Mouse (Mus musculus) heart, adult 11 months (tissue): Measurements from ENCODE around the gene Rpl24.
"Not testable (repeated sequence)": the region's sequence is repeated elsewhere in the genome, so short reads cannot be mapped to it uniquely, and the experiment has no call there.

Experiments used
- DNase-seq: peaks from one replicate; pipeline ENCODE4 v3.0.0; 2022

Gene Rpl24

DNA sequence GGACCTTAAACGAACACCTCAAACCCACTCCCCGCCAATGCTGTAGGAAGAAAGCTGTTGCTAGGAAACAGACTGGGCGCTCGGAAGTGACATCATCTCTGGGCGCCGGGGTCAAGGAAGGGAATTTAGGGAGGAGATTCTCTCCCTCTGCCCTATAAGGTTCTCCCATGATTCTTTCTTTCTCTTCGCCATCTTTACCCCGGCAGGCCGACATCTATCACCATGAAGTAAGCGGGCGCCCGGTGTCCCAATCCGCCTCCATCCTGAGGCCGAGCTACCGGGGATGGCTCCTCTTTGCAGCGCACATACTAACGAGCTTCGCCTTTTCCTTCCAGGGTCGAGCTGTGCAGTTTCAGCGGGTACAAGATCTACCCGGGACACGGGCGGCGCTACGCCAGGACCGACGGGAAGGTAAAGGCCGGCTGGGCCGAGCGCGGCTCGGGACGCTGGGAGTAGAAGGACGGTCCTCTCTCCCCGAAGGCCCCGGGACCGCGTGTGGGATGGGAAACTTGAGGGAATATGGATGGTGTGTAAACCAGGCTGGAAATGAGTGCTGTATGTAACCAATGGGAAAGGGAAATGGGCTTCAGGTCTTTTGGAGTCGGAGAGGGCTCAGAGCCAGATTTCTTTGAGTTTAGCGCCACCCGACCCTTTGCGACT is at the start of gene Rpl24:
Gene Rpl24 (plus strand): TSS at position 64 of the 660 bp plus-strand sequence.
- peak; percentile 99 for DNase-seq

DNA sequence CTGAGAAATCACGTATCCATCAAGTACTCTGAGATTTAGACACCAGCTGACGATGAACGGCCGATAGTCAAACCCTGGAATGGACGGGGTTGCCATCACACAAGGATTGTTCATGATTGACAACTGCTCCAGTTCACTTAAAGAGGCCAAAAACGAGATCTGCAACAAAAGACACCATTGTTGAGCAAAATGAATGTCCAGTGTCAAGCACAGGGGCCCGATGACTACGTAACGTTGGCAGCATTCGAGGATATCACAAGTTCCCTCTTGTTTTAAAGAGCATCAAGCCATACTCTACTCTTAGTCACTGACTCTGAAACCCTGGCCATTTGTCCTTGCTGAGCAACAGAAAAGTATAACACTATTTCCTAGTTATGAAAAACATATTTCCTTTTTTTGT is 44.0 kb upstream of the Rpl24 start:
- DNase-seq = peak; percentile 28

DNA sequence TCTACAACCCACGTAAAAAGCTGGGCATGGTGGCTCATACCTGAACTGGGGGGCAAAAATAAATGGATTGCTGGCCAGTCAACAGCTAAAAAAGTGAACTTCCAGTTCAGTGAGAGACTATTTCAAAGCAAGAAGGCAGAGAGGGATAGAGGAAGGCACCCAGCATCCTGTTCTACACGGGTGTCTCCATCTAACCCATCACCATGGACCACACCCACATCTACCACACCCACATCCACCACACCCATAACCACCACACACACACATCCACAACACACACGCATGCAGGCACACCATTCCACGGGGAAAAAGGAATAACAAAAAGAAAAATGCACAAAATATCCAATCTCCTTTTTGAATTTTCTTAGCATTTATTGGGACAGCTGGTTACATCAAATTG is 42.1 kb upstream of the Rpl24 start:
- peak; percentile 34 for DNase-seq

DNA sequence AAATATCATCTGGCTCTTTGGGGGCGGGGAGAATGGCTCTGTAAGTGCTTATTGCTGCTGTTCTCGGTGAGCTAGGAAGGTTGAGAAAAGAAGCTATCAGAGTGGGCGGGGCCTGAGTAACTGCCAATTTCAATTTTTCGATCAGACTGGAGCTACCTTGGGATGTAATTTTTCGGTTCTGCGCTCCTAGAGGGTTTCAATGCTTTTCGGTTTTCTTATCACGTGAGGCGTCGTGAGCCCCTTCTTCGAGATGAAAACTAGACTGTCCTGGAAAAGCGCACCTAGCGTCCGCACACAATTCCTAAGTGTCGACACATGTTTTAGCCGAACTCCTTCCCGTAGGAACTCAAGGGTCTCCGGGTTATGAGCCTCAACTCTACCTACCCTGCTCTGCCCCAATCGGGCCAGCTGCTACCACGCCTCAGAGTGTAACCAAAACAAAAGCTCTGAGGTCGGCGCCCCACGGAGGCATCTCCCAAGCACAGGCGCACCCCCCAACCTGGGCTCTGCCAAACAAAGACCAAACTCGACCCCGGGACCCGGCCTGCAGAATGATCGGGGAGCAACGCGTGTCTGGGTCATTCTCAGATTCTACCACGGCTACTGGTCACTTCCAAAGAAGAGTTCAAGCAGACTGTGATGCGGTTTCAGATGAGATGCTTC is 32.3 kb upstream of the Rpl24 start:
- no peak for DNase-seq

DNA sequence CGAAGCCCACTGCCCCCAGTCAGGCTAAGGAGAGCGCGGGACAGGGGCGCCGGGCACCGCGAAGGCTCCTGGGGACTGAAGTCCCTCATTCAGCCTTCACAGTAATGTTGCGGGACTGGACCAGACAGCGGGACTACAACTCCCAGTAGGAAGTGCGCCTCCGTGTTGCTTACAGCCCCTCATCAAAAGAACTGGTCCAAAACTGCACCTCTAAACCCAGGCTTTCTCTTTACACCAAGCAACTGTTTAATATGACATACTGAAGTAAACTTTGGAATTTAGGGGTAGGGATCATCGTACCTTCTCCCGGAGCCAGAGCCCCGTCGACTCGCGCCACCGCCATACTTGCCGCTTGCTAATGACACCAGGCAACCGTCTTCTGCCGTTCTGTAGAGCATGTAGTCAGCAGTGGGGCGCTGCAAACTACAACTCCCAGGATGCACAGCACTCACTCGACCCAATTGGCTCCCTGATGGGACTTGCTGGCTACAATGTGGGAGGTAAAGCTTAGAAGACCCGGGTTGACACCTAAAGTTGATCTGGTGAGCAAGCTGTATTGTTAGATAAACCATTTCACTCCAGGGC is 31.5 kb upstream of the Rpl24 start, which contains the start of gene Cep97:
Gene Cep97 (minus strand): TSS at position 403 of the 585 bp plus-strand sequence.
- DNase-seq = peak; percentile 100

DNA sequence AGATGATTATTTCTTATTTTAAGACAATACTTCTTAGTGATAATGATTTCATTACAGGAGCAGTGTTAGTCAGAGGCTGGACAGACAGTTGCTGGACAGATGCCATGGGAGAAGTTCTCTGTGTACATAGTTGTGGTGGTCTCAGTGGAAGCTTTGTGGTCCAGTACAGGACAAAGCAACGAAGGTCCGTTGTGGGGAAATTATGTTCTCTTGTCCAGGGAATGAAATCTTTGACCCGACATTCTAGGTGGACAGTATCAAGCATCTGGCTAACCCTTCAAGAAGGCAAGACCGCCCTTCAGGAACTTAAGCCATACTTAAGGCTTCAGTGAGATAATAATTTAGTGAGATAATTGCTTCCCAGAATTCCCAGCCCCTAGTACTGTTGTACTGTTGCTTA is 27.3 kb upstream of the Rpl24 start:
- DNase-seq = peak; percentile 55

DNA sequence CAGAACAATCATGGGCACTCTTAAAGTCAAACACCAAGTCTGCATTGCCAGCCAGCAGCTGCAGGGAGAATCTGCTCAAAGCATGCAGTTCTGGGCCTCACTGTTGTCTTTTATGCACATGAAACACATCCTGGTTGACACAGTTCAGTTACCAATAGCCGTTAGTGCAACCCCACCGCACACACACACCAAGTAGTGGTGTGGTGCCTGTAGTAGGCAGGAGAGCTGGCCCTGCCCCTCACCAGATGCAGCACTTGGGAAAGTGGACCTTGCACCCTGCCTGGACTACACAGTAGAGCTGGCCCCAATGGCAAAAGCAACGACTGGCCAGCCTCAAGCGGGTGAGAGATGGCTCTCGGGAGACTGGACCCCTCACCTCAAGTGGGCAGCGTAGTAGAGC is 26.4 kb upstream of the Rpl24 start:
- DNase-seq = peak; percentile 83

DNA sequence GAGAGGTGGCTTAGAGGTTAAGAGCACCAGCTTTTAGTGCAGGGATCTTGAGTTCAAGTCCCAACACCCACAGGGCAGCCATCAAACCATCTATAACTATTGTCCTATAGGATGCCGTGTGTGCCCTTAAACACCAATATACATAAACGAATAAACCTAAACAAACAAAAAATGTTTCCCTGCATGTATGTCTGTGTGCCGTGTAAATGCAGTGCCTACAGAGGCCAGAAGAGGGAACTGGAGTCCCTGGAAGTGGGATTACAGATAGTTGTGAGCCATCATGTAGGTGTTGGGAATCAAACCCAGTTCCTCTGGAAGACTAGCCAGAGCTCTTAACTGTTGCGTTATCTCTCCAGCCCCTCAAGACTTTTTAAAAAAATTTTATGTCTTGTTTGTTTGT is 25.3 kb upstream of the Rpl24 start:
- DNase-seq = peak; percentile 44

DNA sequence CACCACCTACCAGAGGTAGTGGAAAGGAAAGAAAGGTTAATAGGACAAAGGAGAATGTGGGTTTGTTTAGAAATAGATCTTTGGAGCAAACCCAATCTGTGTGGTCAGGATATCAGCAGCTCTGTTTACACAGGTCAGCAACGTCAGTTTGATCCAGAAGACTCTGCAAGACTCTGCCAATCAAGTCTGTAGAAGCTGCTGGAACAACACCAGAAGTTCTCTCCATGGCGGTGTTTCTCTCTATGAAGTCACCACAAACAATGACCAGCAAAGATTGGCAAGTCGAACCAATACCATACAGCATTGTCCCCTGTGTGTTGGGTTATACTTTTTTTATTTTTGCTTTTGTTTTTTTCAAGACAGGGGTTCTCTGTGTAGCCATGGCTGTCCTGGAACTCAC is 18.8 kb upstream of the Rpl24 start:
- DNase-seq = peak; percentile 27

DNA sequence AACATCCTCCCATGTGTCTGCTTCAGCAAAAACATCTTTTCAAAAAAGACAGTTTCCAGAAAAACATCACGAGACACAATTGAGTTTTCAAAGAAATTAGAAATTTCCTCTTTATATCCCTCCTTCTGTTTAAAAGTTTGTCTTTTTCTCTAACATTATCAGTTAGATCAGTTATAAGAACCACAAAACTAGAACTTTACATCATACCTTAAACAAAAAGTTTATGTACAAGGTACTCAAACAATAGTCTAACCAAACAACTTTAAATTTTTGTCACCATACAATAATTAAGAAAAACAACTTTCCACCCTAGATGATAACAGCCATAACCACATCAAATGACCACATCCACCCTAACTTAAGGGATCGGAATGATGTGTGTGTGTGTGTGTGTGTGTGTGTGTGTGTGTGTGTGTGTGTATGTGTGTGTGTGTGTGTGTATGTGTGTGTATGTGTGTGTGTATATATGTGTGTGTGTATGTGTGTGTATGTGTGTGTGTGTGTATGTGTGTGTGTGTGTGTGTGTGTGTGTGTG is 18.1 kb upstream of the Rpl24 start:
- DNase-seq = not testable (repeated sequence)

DNA sequence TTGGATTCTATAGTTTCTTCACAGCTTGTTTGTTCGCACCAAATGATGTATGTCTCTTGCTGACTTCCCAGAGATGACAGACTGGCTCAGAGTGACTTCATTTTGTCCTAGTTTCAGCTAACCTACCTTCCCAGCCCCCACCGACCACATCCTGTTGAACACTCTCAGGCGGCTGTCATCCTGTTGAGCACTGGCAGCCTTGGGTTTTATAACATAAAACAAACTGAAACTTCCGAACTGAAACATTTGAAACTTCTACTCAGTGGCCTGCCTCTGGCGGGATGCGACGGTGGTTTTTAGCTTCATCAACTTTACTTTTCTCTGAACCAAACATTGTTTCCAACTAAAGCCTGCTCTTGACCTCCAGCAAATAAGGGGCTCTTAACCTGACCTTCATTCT is 17.1 kb upstream of the Rpl24 start:
- DNase-seq = peak; percentile 86

DNA sequence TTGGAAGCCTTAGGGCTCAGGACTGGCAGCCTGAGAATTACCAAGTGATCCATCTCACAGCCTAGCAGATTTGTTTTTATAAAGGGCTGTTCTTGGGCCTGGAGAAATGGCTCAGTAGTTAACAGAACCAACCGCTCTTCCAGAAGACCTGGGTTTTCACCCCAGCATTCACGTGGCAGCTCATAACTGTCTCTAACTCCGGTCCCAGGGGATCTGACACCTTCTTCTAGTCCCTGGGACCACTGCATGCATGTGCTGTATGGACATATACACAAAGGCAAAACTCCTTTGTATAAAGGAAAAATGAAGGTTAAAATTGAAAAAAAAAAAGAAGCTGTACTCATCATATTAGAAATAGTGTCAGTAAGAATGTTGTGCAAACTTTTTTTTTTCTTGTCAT is 15.6 kb upstream of the Rpl24 start:
- DNase-seq = peak; percentile 86

DNA sequence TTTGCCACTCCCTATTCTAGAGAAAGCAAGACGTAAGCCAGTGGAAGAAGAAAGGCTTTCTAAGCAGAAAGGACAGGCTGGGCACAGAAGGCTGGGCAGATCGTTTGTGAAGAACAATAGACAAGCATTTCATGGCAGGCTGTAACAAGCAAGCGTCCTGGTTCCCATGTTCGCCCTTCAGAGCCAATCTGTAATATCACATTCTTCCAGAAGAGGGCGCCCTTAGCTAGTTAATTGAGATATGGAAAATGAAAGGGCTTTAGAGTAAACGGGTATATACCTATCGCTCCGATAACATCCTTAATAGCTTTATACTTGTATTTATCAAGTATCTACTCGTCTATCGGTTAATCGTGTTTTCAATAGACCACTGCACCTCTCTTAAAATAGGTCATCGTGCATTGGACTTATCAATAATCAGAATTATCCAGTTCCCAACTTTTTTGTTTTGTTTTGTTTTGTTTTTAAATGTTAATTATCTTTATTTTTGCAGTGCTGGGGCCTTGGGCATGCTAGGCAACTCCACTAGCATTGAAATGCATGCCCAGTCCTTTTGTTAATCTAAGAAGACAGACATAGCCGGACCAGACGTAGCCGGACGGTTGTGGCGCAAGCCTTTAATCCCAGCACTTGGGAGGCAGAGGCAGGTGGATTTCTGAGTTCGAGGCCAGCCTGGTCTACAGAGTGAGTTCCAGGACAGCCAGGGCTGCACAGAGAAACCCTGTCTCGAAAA is 15.0 kb upstream of the Rpl24 start:
- DNase-seq = peak; percentile 86

DNA sequence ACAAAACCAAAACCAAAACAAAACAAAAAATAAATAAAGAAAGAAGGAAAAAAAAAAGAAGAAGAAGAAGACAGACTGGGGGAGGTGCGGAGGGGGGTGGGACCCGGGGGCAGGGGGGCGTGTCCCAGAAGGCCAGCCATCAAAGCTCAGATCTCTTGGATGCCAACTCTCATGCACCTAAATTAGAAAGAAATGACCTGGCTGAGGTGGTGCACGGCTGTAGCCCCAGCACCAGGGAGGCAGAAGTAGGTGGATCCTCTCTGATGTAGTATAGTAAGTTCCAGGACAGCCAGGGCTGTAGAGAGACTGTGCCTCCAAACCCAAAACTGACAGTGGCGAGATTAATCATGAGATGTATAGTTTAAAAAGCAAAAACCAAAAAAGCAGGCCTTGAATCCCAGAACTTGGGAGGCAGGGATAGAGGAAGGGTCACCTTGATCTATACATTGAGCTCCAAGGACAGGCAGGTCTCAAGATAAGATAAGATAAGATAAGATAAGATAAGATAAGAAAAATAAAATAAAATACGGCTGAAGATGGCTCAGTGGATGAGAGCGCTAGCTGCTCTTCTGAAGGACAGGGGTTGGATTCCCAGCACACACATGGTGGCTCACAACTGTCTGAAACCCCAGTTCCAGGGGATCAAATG is 14.3 kb upstream of the Rpl24 start:
- DNase-seq = peak; percentile 53

DNA sequence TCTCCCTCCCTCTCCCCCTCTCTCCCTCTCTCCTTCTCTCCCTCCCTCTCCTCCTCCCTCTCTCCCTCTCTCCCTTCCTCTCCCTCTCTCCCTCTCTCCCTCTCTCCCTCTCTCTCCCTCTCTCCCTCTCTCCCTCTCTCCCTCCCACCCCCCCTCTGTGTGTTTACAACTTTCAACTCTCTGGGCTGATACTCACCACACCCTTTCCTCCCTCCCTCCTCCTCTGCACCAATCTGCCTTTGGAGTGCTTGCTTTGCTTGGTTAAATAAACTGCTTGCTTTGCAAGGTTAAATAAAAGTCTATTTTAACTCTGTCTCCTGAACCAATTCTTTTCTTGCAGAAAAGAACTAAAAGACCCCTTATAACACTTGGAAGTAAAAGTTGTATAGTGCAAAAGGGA is 13.3 kb upstream of the Rpl24 start:
- DNase-seq = no peak

DNA sequence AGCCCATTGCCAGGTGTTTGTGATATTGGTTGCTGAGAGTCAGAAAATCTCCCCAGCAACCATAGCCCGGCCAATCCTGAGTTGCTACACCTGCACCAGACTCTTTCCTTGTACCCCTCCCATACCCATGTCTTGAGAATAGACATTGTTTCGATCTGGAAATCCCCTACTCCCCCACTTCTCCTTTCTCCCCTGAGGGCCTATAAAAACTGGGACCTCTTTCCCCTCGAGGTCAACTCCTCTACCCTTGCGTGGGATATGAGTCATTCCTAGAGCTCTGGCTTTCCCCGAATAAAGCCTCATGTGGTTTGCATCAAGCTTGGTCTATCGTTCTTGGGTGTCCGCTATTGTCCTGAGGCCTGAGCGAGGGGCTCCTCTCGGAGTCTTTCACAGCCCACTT is 11.9 kb upstream of the Rpl24 start:
- DNase-seq = not testable (repeated sequence)

DNA sequence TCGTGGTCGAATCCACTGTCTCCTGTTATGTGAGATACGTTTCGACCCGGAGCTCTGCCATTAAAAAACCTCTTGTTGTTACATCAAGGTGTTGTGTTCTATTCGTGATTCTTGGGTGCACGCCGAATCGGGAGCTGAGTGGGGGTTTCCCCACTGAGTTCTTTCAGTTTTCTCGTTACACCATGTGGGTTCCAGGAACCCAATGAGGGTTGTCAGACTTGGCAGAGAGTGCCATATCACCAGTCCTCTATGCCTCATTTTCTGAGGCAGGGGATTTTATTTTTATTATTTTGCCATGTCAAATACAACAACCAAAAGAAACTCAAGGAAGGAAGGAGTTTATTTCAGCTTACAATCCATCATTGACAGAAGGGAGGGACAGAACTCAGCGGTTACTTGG is 3.0 kb upstream of the Rpl24 start:
- peak; percentile 25 for DNase-seq

DNA sequence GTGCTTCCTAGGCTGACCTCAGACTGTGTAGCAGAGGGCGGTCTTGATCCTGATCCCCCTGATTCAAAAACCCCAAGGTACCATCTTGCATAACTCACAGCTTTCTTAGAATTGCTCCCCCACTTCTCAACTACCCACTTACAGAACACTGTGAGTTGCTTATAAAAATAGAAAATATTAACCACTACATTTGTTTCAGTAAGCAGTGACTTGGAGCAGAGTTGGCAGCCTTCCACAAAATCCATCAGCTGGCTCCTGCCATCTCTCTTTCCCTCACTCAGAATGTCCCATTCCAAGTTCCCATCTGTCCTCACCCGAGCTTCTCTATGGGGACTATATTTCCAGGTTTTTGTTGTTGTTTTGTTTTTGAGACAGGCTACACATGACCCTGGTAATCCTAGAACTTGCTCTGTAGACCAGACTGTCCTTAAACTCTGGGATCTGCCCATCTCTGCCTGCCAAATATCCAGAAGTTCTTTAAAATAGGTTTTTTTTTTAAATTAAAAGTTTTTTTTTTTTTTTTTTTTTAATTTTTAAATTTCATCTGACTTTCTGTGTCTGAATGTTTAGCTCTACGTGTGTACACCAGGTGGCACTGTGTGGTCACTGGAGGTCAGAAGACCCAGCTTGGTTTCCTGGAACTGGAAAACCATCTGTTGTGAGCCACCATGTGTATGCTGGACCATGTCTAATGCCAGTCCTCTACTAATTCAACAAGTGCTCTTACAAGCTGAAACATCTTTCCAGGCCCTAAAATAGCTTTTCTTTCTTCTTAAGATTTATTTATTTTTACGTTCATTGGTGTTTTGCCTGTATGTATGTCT is 1.7 kb upstream of the Rpl24 start:
- peak; percentile 69 for DNase-seq

DNA sequence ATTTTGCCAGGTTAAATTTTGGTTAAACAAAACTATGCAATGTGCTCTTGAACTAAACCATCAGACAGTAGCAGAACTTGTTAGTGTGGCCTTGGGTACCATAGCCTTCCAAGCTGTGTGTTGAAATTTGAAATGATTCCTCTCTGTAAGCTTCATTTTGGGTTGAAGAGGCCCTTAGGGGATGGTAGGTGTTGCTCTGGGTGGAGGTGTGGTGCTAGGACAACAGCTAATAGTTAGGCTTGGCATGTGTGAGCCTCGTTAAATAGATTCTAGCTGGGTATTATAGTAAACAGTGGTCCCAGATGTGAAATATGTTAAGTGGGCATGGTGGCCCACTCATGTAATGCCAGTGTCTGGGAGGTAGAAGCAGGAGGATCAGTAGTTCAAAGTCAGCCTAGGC is 1.1 kb downstream of the Rpl24 start:
- peak; percentile 70 for DNase-seq

DNA sequence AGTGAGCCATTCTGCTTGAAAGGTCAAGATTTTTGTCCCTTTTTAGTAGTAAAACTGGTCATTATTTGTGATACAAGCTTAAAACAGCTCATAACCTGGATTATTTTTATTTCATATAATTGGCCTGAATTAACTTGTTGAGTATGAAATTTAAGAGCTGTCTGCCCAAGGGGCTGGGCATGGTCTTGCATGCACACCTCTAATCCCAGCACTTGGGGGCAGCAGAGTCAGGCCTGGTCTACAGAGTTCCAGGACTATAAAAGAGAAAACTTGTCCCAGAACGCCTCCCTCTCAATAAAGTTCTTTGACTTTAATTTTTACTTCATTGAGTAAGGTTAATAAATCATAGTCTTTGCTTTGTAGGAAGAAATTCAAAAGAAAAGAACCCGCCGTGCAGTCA is 3.1 kb downstream of the Rpl24 start:
- DNase-seq = peak; percentile 90

DNA sequence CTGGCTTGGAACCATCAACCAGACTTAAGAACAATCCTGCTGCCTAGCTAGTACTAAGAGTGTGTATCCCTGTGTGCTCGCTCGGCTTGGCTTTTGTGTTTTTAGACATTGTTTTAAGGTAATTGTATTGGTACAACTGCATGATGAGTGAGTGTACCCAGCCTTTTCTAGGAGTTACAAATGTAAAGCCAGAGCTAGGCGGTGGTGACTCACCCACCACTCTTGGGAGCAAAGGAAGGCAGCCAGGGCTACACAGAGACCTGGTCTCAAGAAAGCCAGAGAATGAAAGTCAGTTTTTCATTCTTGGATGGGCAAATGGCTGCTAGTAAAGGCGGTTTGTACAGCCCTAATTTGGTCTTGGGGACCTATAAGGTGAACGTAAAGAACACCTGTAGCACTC is 4.3 kb downstream of the Rpl24 start:
- no peak for DNase-seq
